Mouse (Mus musculus) E14TG2a.4 (cell line): Measurements from ENCODE around the gene Tmem143.

Source experiments
- CTCF ChIP-seq: conservative IDR thresholded peaks from 2 replicates; pipeline ENCODE4 v1.5.1; 2014; ENCODE audit warnings: low read length
- NANOG ChIP-seq: IDR thresholded peaks from 2 replicates; pipeline ENCODE4 v1.6.1; 2014; ENCODE audit warnings: borderline replicate concordance, low read length, mixed read lengths
- POU5F1 ChIP-seq: IDR thresholded peaks from 2 replicates; pipeline ENCODE4 v1.6.1; 2014; ENCODE audit warnings: low read length, borderline replicate concordance

GRCm38 (mm10) chr7:45880531-45880930 lies 16.2 kb upstream of the Tmem143 start:
- TF ChIP-seq CTCF: peak; percentile 37
- no peak for TF ChIP-seq POU5F1
- no peak for TF ChIP-seq NANOG
